ENCODE assay signal across 31 mouse cellular contexts in the genomic region with DNA sequence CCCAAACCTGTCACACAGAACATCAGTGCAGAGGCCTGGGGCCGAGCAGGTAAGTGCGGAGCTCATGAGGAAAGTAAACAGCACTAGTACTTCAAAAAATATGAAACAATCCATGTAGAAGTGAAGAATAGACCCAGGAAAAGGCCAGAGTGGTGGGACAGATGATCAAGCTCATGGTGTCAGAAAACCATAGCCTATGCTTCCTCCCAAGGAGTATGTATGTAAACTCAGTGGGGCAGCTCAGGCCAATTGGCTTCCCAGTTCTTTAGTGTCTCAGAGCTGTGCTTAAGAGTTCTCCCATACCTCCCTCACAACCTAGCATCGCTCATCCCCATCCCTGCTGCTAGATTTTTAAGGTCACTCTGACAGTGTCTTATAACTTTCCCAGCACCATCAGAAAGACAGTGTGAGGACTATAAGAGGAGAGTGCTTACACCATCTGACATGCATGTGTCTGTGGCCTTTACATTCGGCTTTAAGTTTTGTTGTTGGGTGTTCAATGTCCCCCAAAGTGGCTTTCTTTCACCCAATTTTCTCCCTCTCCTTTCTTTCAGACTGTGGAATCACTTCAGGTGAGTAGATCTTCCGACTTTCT. TPM values are rescaled to one million over a fixed set of nuclear protein-coding genes. Genes with fewer than 3 reads are reported as not detected.
DNase-seq lines count a peak whose midpoint lies in the region; TF ChIP-seq lines count a peak whose summit lies in the region.
"Had no signal": no experiment of that assay in that cellular context is flagged by ENCODE, and none has a peak within 500 bp of the region (broad histone marks: within the 10 kb centered on the region; RNA-seq: fewer than 3 reads in every experiment).

No protein-coding gene starts in this region.

- TF ChIP-seq POLR2A in spleen, adult 2 months (IDR thresholded peaks at IDR 0.05; ENCODE audit: low read depth, low read length) = no peak

- H3K4me3 ChIP-seq in spleen, adult 2 months (ENCODE audit: extremely low read depth, insufficient read depth, insufficient read length) = peak overlapping the region; percentile 28
- H3K4me3 ChIP-seq in left cerebral cortex, adult 2 months = no peak overlapping the region
- H3K4me3 ChIP-seq: forebrain, embryonic 10.5 days; forebrain, embryonic 13.5 days; gastrocnemius, adult 2 months; heart, embryonic 12.5 days; heart, embryonic 15.5 days had no signal

- no peaks in the 10 kb centered on the region for H3K27me3 ChIP-seq in spleen, adult 2 months (ENCODE audit: control insufficient read depth, insufficient read depth, low read length)
- H3K27me3 ChIP-seq: forebrain, embryonic 13.5 days had no signal

- peaks cover 1% of the 10 kb centered on the region; the same call in 1 of the 2 replicates for H3K36me3 ChIP-seq in spleen, adult 2 months (ENCODE audit: control insufficient read depth, insufficient read depth, low read length)
- H3K36me3 ChIP-seq: forebrain, embryonic 10.5 days; heart, embryonic 12.5 days; heart, embryonic 15.5 days had no signal

- H3K4me1 ChIP-seq in spleen, adult 2 months (ENCODE audit: control insufficient read depth, insufficient read depth, insufficient read length) = peaks cover 4% of the 10 kb centered on the region

- peak overlapping the region; percentile 75 for H3K27ac ChIP-seq in spleen, adult 2 months (ENCODE audit: insufficient read depth, low read length)
- H3K27ac ChIP-seq in left cerebral cortex, adult 2 months = no peak overlapping the region
- H3K27ac ChIP-seq: forebrain, embryonic 10.5 days; forebrain, embryonic 13.5 days; gastrocnemius, adult 2 months; heart, embryonic 15.5 days; hindbrain, embryonic 14.5 days; hindbrain, postnatal 0 days had no signal

- no peak for TF ChIP-seq CTCF in spleen, adult 2 months (IDR thresholded peaks at IDR 0.05; ENCODE audit: extremely low read depth, insufficient read depth, insufficient read length, insufficient replicate concordance)
- no peak for TF ChIP-seq CTCF in left cerebral cortex, adult 2 months (IDR thresholded peaks at IDR 0.05)

- intact Hi-C loops in left cerebral cortex, adult 2 months (cut with DNase I) = no loop called here

- 77% methylated on average over 5 of the region's 5 CpGs for WGBS in spleen, adult 2 months

- DNase-seq in spleen, adult 2 months (ENCODE audit: low read depth in 1 of 2, low spot score in 2 of 2) = no peak
- no peak for DNase-seq in spleen, postnatal 4 days (ENCODE audit: low spot score in 2 of 2)
- peak; percentile 54 for DNase-seq in naive thymus-derived CD4-positive, alpha-beta T cell, adult 2 months (ENCODE audit: low read depth)
- DNase-seq in thymus, postnatal 14 days = peak; percentile 50
- no peak for DNase-seq in left cerebral cortex, adult 2 months (ENCODE audit: extremely low spot score in 1 of 2, low spot score in 2 of 2)
- DNase-seq in layer of hippocampus, postnatal 36 days = no peak
- DNase-seq in right cerebral cortex, postnatal 10 days (ENCODE audit: low spot score in 2 of 2) = no peak
- DNase-seq: adrenal gland, adult 2 months; adrenal gland, postnatal 14 days; cerebellum, adult 11 months; cerebellum, adult 2 months; cerebellum, adult 9-11 months; cerebellum, postnatal 36 days; forebrain, postnatal 0 days; gastrocnemius, adult 2 months; gastrocnemius, postnatal 14 days; heart, adult 11 months; heart, postnatal 14 days; heart, postnatal 4 days had no signal

RNA-seq across cellular contexts. Expression of a gene that starts 25.6 kb away (rescaled TPM):
- polyA plus RNA-seq in spleen, adult 2 months (2012; rRNA removed) = 9,234 and 9,806 TPM in 2 replicates
- total RNA-seq in left cerebral cortex, adult 2 months (2021) = not detected
- total RNA-seq in layer of hippocampus, postnatal 36 days (2021) = not detected
- total RNA-seq: forebrain, postnatal 0 days; gastrocnemius, adult 2 months; gastrocnemius, postnatal 14 days; gastrocnemius, postnatal 4 days; heart, adult 8-10 months; heart, postnatal 14 days; heart, postnatal 4 days; hindbrain, postnatal 0 days; MEL had no signal
- polyA plus RNA-seq: cerebellum, adult 2 months; embryonic facial prominence, embryonic 11.5 days; embryonic facial prominence, embryonic 14.5 days; forebrain, embryonic 10.5 days; forebrain, embryonic 13.5 days; forebrain, postnatal 0 days; heart, embryonic 12.5 days; heart, embryonic 15.5 days; hindbrain, embryonic 11.5 days; hindbrain, embryonic 14.5 days; hindbrain, postnatal 0 days had no signal

RNA-seq across cellular contexts. Expression of a gene that starts 58.1 kb away (rescaled TPM):
- polyA plus RNA-seq in spleen, adult 2 months (2012; rRNA removed) = 7.2 and 7.5 TPM in 2 replicates
- total RNA-seq in left cerebral cortex, adult 2 months (2021) = 100 to 1,000 TPM; 118 to 130 TPM
- total RNA-seq in layer of hippocampus, postnatal 36 days (2021) = 10 to 100 TPM; 67.7 to 71.2 TPM

Comparison
In these comparisons a context has a peak if more than half of its experiments do, and no peak if none do; other contexts are left out.
1. DNase-seq: peak in naive thymus-derived CD4-positive, alpha-beta T cell, adult 2 months (single experiment) and thymus, postnatal 14 days (single experiment); none in spleen, adult 2 months (0 of 2), spleen, postnatal 4 days (0 of 2), left cerebral cortex, adult 2 months (0 of 2), layer of hippocampus, postnatal 36 days (0 of 2) and right cerebral cortex, postnatal 10 days (0 of 2).